Mouse (Mus musculus) liver, postnatal 0 days (tissue): ENCODE results near the gene Olfr986.

ENCODE experiments used
- CTCF ChIP-seq: sonication (generic); IDR thresholded peaks from 2 replicates; pipeline ENCODE4 v1.5.1; 2016; ENCODE audit warnings: antibody characterized with exemption, low read depth
- EP300 ChIP-seq: IDR thresholded peaks from 2 replicates; pipeline ENCODE4 v1.6.1; 2016; ENCODE audit warnings: antibody characterized with exemption, low read depth, mild to moderate bottlenecking

- TF ChIP-seq CTCF = no peak
- TF ChIP-seq EP300 = no peak
Observed at GRCm38 (mm10) chr9:40234233-40235072, 53.7 kb downstream of the Olfr986 start.
